Mouse (Mus musculus) G1E (cell line): ENCODE measurements at regions not wholly inside any gene's neighbourhood (a gene's known extent, or its start where the extent isn't known, plus 50 kb on each side); places are given as distances from the start of the nearest gene placed in this dataset.

Experiments
- CTCF ChIP-seq: IDR thresholded peaks from 2 replicates; pipeline ENCODE4 v1.5.1; 2012; ENCODE audit warnings: low read depth, low read length, inconsistent platforms, mixed read lengths
- GATA1 ChIP-seq: IDR thresholded peaks from 2 replicates; pipeline ENCODE4 v1.6.1; 2012; ENCODE audit warnings: borderline replicate concordance, low read length, inconsistent platforms, mixed read lengths
- POLR2AphosphoS5 ChIP-seq: IDR thresholded peaks from 2 replicates; pipeline ENCODE4 v1.6.1; 2012; ENCODE audit warnings: low read depth, low read length, inconsistent platforms; ENCODE audit not compliant: insufficient replicate concordance

DNA sequence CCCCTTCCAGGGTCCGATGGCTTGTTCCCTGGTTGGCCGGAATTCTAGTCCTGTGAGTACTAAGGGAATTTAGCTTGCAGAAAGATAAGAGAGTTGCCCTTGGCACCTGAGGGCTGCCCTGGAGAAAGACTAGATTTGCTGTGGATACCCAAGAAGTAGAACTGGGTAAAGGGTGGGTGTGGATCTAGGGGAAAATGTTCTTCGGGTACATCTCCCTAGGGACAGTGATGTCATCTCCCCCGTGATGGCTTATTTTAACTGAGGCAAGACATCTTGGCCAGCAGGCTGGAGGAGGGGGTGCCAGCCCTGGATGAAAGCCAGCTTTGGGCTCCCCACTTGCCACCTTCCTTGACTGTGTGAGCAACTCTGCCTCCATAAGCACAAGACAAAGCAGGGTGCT lies 77.5 kb downstream of the Fam43a start:
- TF ChIP-seq CTCF (no peak), POLR2AphosphoS5 (no peak), GATA1 (no peak)
